Mouse (Mus musculus): ENCODE data around the gene Hrh1. TPM values are rescaled to one million over a fixed set of nuclear protein-coding genes. Genes with fewer than 3 reads are reported as not detected.
A peak's percentile ranks its signal among the peaks of the same experiment; 100 is the strongest.

Hrh1 gene
- 0.16 and 0.32 TPM in 2 replicates for polyA plus RNA-seq (2014; fragmentation: Nextera tagmentation; extraction: Ambion mirVana)

GRCm38 (mm10) chr6:114397691-114398217 is at the start of gene Hrh1:
Gene Hrh1 (plus strand): TSS chr6:114397936.
- H3K4me2 ChIP-seq (ENCODE audit: low read depth), result peak within 1 kb of the TSS; percentile 93
- no peaks in the 10 kb centered on the region for H3K36me3 ChIP-seq (ENCODE audit: control insufficient read depth, insufficient read depth, low read length)
- 1% methylated on average over 31 of the region's 56 CpGs for WGBS
- peak within 1 kb of the TSS; percentile 49 for H3K4me3 ChIP-seq (ENCODE audit: low read depth, low read length)
- H3K4me1 ChIP-seq (ENCODE audit: control insufficient read depth, insufficient read depth, low read length), result peaks cover 4% of the 10 kb centered on the region; the same call in 1 of the 2 replicates
- DNase-seq (ENCODE audit: low spot score) (peak; percentile 78), ATAC-seq (ENCODE audit: insufficient read depth, low FRiP score, low TSS enrichment) (peak; percentile 81)
- H3K9me3 ChIP-seq (ENCODE audit: control insufficient read depth, low read length), result no peaks in the 10 kb centered on the region
- H3K27me3 ChIP-seq (ENCODE audit: control insufficient read depth, insufficient read depth, low read length), result peaks cover 37% of the 10 kb centered on the region
- H3K9ac ChIP-seq (ENCODE audit: low read length), result peak within 1 kb of the TSS; percentile 33; the same call in 1 of the 2 replicates
- H3K27ac ChIP-seq (ENCODE audit: low read depth, low read length), result no peak within 1 kb of the TSS

DNA sequence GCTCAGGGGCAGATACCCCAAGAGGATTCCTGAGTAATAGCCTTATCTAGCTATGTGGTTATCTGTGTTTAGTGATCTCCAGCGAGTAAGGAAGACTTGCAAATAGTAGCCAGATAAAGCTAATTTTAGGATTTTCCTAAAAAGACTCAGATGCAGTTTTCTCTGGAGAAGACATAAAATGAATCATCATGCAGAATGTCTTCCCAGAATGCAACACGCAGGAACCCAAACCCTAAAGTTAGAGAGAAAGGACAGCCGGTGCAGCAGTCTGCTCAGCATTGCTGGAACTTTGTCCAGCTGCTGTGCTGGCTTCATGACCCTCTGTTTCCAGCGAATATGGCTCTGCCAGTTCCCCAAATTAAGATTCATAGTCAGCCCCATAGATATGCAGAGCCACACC is 43.1 kb upstream of the Hrh1 start:
- Histone ChIP-seq H3K4me2 (ENCODE audit: low read depth) (no peak overlapping the region), H3K27ac (ENCODE audit: low read depth, low read length) (no peak overlapping the region), H3K4me3 (ENCODE audit: low read depth, low read length) (no peak overlapping the region), H3K27me3 (ENCODE audit: control insufficient read depth, insufficient read depth, low read length) (no peaks in the 10 kb centered on the region), H3K9me3 (ENCODE audit: control insufficient read depth, low read length) (no peaks in the 10 kb centered on the region), H3K4me1 (ENCODE audit: control insufficient read depth, insufficient read depth, low read length) (no peaks in the 10 kb centered on the region), H3K36me3 (ENCODE audit: control insufficient read depth, insufficient read depth, low read length) (no peaks in the 10 kb centered on the region), H3K9ac (ENCODE audit: low read length) (no peak overlapping the region)
- ATAC-seq (ENCODE audit: insufficient read depth, low FRiP score, low TSS enrichment) (no peak), DNase-seq (ENCODE audit: low spot score) (no peak)
- 86% methylated on average over 4 of the region's 4 CpGs for WGBS

GRCm38 (mm10) chr6:114358171-114358570 is 39.6 kb upstream of the Hrh1 start:
- H3K4me3 ChIP-seq (ENCODE audit: low read depth, low read length), result no peak overlapping the region
- no peak for DNase-seq (ENCODE audit: low spot score)
- no peak overlapping the region for H3K4me2 ChIP-seq (ENCODE audit: low read depth)
- 91% methylated on average over 3 of the region's 3 CpGs for WGBS
- no peaks in the 10 kb centered on the region for H3K4me1 ChIP-seq (ENCODE audit: control insufficient read depth, insufficient read depth, low read length)
- H3K9me3 ChIP-seq (ENCODE audit: control insufficient read depth, low read length), result no peaks in the 10 kb centered on the region
- ATAC-seq (ENCODE audit: insufficient read depth, low FRiP score, low TSS enrichment), result no peak
- no peak overlapping the region for H3K9ac ChIP-seq (ENCODE audit: low read length)
- no peak overlapping the region for H3K27ac ChIP-seq (ENCODE audit: low read depth, low read length)
- H3K27me3 ChIP-seq (ENCODE audit: control insufficient read depth, insufficient read depth, low read length), result no peaks in the 10 kb centered on the region
- no peaks in the 10 kb centered on the region for H3K36me3 ChIP-seq (ENCODE audit: control insufficient read depth, insufficient read depth, low read length)

GRCm38 (mm10) chr6:114362355-114362754 is 35.4 kb upstream of the Hrh1 start:
- H3K4me1 ChIP-seq (ENCODE audit: control insufficient read depth, insufficient read depth, low read length), result no peaks in the 10 kb centered on the region
- no peak overlapping the region for H3K4me2 ChIP-seq (ENCODE audit: low read depth)
- H3K9ac ChIP-seq (ENCODE audit: low read length), result no peak overlapping the region
- H3K9me3 ChIP-seq (ENCODE audit: control insufficient read depth, low read length), result no peaks in the 10 kb centered on the region
- 80% methylated on average over 4 of the region's 4 CpGs for WGBS
- ATAC-seq (ENCODE audit: insufficient read depth, low FRiP score, low TSS enrichment), result no peak
- DNase-seq (ENCODE audit: low spot score), result no peak
- no peaks in the 10 kb centered on the region for H3K36me3 ChIP-seq (ENCODE audit: control insufficient read depth, insufficient read depth, low read length)
- no peak overlapping the region for H3K27ac ChIP-seq (ENCODE audit: low read depth, low read length)
- H3K27me3 ChIP-seq (ENCODE audit: control insufficient read depth, insufficient read depth, low read length), result no peaks in the 10 kb centered on the region
- no peak overlapping the region for H3K4me3 ChIP-seq (ENCODE audit: low read depth, low read length)

DNA sequence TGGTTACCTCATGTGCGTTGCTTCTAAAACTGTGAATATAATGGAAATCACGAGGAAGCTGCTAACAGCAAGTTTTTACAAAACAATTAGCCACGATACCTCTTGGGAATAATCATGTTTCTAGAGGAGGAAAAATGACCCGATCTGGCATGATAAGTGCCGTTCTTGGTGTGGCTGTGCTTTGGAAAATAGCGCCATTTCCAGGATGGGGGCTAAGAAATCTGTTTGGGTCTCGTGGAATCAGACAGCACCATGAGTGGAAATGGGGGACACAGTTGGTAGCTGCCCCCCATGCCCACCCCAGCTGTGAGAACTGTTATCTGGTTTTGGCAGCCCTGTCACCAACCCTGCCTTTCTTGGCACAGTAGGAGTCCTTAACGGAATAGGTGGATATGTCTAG is 34.0 kb upstream of the Hrh1 start:
- WGBS, result 84% methylated on average over 8 of the region's 8 CpGs

GRCm38 (mm10) chr6:114364734-114365133 is 33.0 kb upstream of the Hrh1 start:
- H3K4me1 ChIP-seq (ENCODE audit: control insufficient read depth, insufficient read depth, low read length), result no peaks in the 10 kb centered on the region
- H3K27ac ChIP-seq (ENCODE audit: low read depth, low read length), result no peak overlapping the region
- H3K9me3 ChIP-seq (ENCODE audit: control insufficient read depth, low read length), result no peaks in the 10 kb centered on the region
- ATAC-seq (ENCODE audit: insufficient read depth, low FRiP score, low TSS enrichment), result no peak
- no peak overlapping the region for H3K4me3 ChIP-seq (ENCODE audit: low read depth, low read length)
- H3K36me3 ChIP-seq (ENCODE audit: control insufficient read depth, insufficient read depth, low read length), result no peaks in the 10 kb centered on the region
- no peak overlapping the region for H3K9ac ChIP-seq (ENCODE audit: low read length)
- 84% methylated on average over 5 of the region's 5 CpGs for WGBS
- H3K4me2 ChIP-seq (ENCODE audit: low read depth), result no peak overlapping the region
- no peaks in the 10 kb centered on the region for H3K27me3 ChIP-seq (ENCODE audit: control insufficient read depth, insufficient read depth, low read length)
- no peak for DNase-seq (ENCODE audit: low spot score)

More for the DNA sequence above, 34.0 kb upstream of the Hrh1 start:
- Histone ChIP-seq H3K4me2 (ENCODE audit: low read depth) (no peak overlapping the region), H3K4me3 (ENCODE audit: low read depth, low read length) (no peak overlapping the region), H3K9ac (ENCODE audit: low read length) (no peak overlapping the region), H3K4me1 (ENCODE audit: control insufficient read depth, insufficient read depth, low read length) (no peaks in the 10 kb centered on the region), H3K9me3 (ENCODE audit: control insufficient read depth, low read length) (no peaks in the 10 kb centered on the region), H3K27ac (ENCODE audit: low read depth, low read length) (no peak overlapping the region), H3K27me3 (ENCODE audit: control insufficient read depth, insufficient read depth, low read length) (no peaks in the 10 kb centered on the region), H3K36me3 (ENCODE audit: control insufficient read depth, insufficient read depth, low read length) (no peaks in the 10 kb centered on the region)
- ATAC-seq (ENCODE audit: insufficient read depth, low FRiP score, low TSS enrichment) (no peak), DNase-seq (ENCODE audit: low spot score) (no peak)

DNA sequence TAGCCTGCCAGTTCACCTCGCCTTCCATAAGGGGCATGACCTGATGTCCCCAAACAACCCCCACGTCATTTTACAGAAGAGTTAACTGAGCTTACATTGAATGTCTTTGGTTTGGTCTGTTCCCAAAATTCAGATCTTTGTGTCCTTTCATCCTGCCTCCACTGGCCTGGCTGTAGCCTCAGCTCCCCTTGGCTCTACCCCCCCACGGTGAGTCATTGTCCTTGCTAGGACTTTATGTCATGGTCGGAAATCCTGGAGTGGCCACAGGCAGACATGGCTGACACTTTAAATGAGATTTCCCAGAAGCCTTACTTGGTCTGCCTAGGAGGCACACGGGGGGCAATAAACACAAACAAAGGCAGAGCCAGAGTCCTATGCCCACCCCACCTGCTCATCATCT is 31.5 kb upstream of the Hrh1 start:
- DNase-seq (ENCODE audit: low spot score), result no peak
- H3K9ac ChIP-seq (ENCODE audit: low read length), result no peak overlapping the region
- WGBS, result 62% methylated on average over 5 of the region's 5 CpGs

GRCm38 (mm10) chr6:114367681-114368080 is 30.1 kb upstream of the Hrh1 start:
- H3K27ac ChIP-seq (ENCODE audit: low read depth, low read length), result no peak overlapping the region
- no peaks in the 10 kb centered on the region for H3K4me1 ChIP-seq (ENCODE audit: control insufficient read depth, insufficient read depth, low read length)
- no peaks in the 10 kb centered on the region for H3K36me3 ChIP-seq (ENCODE audit: control insufficient read depth, insufficient read depth, low read length)
- no peak overlapping the region for H3K9ac ChIP-seq (ENCODE audit: low read length)
- H3K9me3 ChIP-seq (ENCODE audit: control insufficient read depth, low read length), result no peaks in the 10 kb centered on the region
- DNase-seq (ENCODE audit: low spot score), result no peak
- no peaks in the 10 kb centered on the region for H3K27me3 ChIP-seq (ENCODE audit: control insufficient read depth, insufficient read depth, low read length)
- no peak for ATAC-seq (ENCODE audit: insufficient read depth, low FRiP score, low TSS enrichment)
- H3K4me2 ChIP-seq (ENCODE audit: low read depth), result no peak overlapping the region
- 73% methylated on average over 6 of the region's 6 CpGs for WGBS
- H3K4me3 ChIP-seq (ENCODE audit: low read depth, low read length), result no peak overlapping the region

More for the DNA sequence above, 31.5 kb upstream of the Hrh1 start:
- Histone ChIP-seq H3K9me3 (ENCODE audit: control insufficient read depth, low read length) (no peaks in the 10 kb centered on the region), H3K27me3 (ENCODE audit: control insufficient read depth, insufficient read depth, low read length) (no peaks in the 10 kb centered on the region), H3K36me3 (ENCODE audit: control insufficient read depth, insufficient read depth, low read length) (no peaks in the 10 kb centered on the region), H3K4me2 (ENCODE audit: low read depth) (no peak overlapping the region), H3K27ac (ENCODE audit: low read depth, low read length) (no peak overlapping the region), H3K4me3 (ENCODE audit: low read depth, low read length) (no peak overlapping the region), H3K4me1 (ENCODE audit: control insufficient read depth, insufficient read depth, low read length) (no peaks in the 10 kb centered on the region)
- ATAC-seq (ENCODE audit: insufficient read depth, low FRiP score, low TSS enrichment), result no peak

- DNase-seq (ENCODE audit: low spot score) (no peak), ATAC-seq (ENCODE audit: insufficient read depth, low FRiP score, low TSS enrichment) (no peak)
- Histone ChIP-seq H3K4me2 (ENCODE audit: low read depth) (no peak overlapping the region), H3K4me1 (ENCODE audit: control insufficient read depth, insufficient read depth, low read length) (no peaks in the 10 kb centered on the region), H3K27me3 (ENCODE audit: control insufficient read depth, insufficient read depth, low read length) (no peaks in the 10 kb centered on the region), H3K9ac (ENCODE audit: low read length) (no peak overlapping the region), H3K4me3 (ENCODE audit: low read depth, low read length) (no peak overlapping the region), H3K9me3 (ENCODE audit: control insufficient read depth, low read length) (no peaks in the 10 kb centered on the region), H3K27ac (ENCODE audit: low read depth, low read length) (no peak overlapping the region), H3K36me3 (ENCODE audit: control insufficient read depth, insufficient read depth, low read length) (no peaks in the 10 kb centered on the region)
- 83% methylated on average over 6 of the region's 6 CpGs for WGBS
Observed at GRCm38 (mm10) chr6:114368196-114368595, 29.5 kb upstream of the Hrh1 start.
